ENCODE assay signal across 30 mouse cellular contexts in the genomic region with DNA sequence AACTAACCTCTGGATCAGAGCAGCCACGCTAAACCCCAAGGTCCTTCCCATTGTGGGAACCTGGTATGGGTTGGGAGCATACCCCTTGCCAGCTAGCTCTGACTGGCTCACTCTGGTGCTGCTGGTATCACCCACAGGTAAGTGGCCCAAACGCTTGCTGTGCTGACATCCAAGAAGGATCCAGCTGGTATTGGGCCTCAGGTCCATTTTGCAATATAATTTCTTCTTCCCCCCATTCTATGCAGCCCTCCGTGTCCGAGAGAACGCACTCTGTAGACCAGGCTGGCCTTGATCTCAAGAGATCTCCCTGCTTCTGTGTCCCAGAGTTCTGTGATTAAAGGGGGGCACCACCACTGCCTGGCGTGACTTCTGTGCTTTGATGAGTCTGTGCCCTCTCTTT.
"Had no signal": no experiment of that assay in that cellular context is flagged by ENCODE, and none has a peak within 500 bp of the region (broad histone marks: within the 10 kb centered on the region; RNA-seq: fewer than 3 reads in every experiment).

No protein-coding gene starts in this region.

- H3K4me3 ChIP-seq: limb, embryonic 10.5 days; limb, embryonic 12.5 days; limb, embryonic 13.5 days; limb, embryonic 15.5 days; liver, embryonic 12.5 days; liver, embryonic 13.5 days; liver, embryonic 15.5 days; lung, embryonic 15.5 days; megakaryocyte, embryonic 14.5 days; midbrain, embryonic 10.5 days; midbrain, embryonic 12.5 days; midbrain, embryonic 13.5 days; midbrain, embryonic 15.5 days; myocyte; neural tube, embryonic 12.5 days had no signal

- ATAC-seq: liver, embryonic 12.5 days; liver, postnatal 0 days; lung, postnatal 0 days; midbrain, embryonic 13.5 days; midbrain, embryonic 15.5 days had no signal

- H3K27me3 ChIP-seq: limb, embryonic 12.5 days; limb, embryonic 13.5 days; limb, embryonic 15.5 days; liver, embryonic 12.5 days; liver, embryonic 13.5 days; liver, embryonic 15.5 days; lung, embryonic 15.5 days; megakaryocyte, embryonic 14.5 days; midbrain, embryonic 12.5 days; midbrain, embryonic 13.5 days; midbrain, embryonic 15.5 days; neural tube, embryonic 12.5 days had no signal

- H3K9ac ChIP-seq: limb, embryonic 12.5 days; limb, embryonic 13.5 days; limb, embryonic 15.5 days; liver, embryonic 12.5 days; liver, embryonic 13.5 days; liver, embryonic 14.5 days; liver, embryonic 15.5 days; liver, postnatal 0 days; lung, embryonic 14.5 days; lung, embryonic 15.5 days; midbrain, embryonic 12.5 days; midbrain, embryonic 13.5 days; midbrain, embryonic 15.5 days; neural tube, embryonic 12.5 days had no signal

- H3K27ac ChIP-seq: limb, embryonic 10.5 days; limb, embryonic 12.5 days; limb, embryonic 13.5 days; limb, embryonic 15.5 days; liver, embryonic 12.5 days; liver, embryonic 13.5 days; liver, embryonic 14.5 days; liver, embryonic 15.5 days; lung, embryonic 15.5 days; macrophage; midbrain, embryonic 10.5 days; midbrain, embryonic 12.5 days; midbrain, embryonic 13.5 days; midbrain, embryonic 15.5 days; neural tube, embryonic 12.5 days had no signal

- H3K4me2 ChIP-seq: limb, embryonic 12.5 days; limb, embryonic 13.5 days; limb, embryonic 15.5 days; liver, embryonic 11.5 days; liver, embryonic 12.5 days; liver, embryonic 13.5 days; liver, embryonic 15.5 days; lung, embryonic 14.5 days; lung, embryonic 15.5 days; midbrain, embryonic 12.5 days; midbrain, embryonic 13.5 days; midbrain, embryonic 15.5 days; neural tube, embryonic 12.5 days had no signal

- H3K9me3 ChIP-seq: limb, embryonic 10.5 days; limb, embryonic 12.5 days; limb, embryonic 13.5 days; limb, embryonic 15.5 days; liver, embryonic 12.5 days; liver, embryonic 13.5 days; liver, embryonic 15.5 days; lung, embryonic 15.5 days; megakaryocyte, embryonic 14.5 days; midbrain, embryonic 10.5 days; midbrain, embryonic 12.5 days; midbrain, embryonic 13.5 days; midbrain, embryonic 15.5 days; neural tube, embryonic 12.5 days had no signal

- DNase-seq: left cerebral cortex, postnatal 4 days; liver; liver, embryonic 13.5 days; liver, postnatal 0 days; lung, adult 18-20 months; lung, adult 2 months; lung, embryonic 14.5 days; lung, postnatal 10 days; lung, postnatal 14 days; lung, postnatal 36 days; lung, postnatal 4 days; midbrain, embryonic 14.5 days had no signal
